Mouse (Mus musculus) liver, embryonic 16.5 days (tissue): ENCODE results near the gene Aadat. TPM values are rescaled to one million over a fixed set of nuclear protein-coding genes. Genes with fewer than 3 reads are reported as not detected.
"Not testable (repeated sequence)": the region's sequence is repeated elsewhere in the genome, so short reads cannot be mapped to it uniquely, and the experiment has no call there.

Source experiments
- ATAC-seq: fragments of 200-750 bp; cut with Nextera tagmentation; 2 replicates; pipeline ENCODE4 v1.8.0; 2017; ENCODE audit warnings: low read depth, mild to moderate bottlenecking, moderate number of reproducible peaks, moderate library complexity
- H3K27ac ChIP-seq: fragments of 300-500 bp; sonication (generic); 2 replicates; pipeline ENCODE4 v1.5.1; 2014; ENCODE audit warnings: mild to moderate bottlenecking, low read length
- H3K27me3 ChIP-seq: fragments of 300-500 bp; sonication (generic); 2 replicates; pipeline ENCODE4 v1.6.1; 2014; ENCODE audit warnings: low read depth, low read length, mixed read lengths; ENCODE audit not compliant: control insufficient read depth, insufficient read depth
- H3K36me3 ChIP-seq: fragments of 300-500 bp; sonication (generic); 2 replicates; pipeline ENCODE4 v1.6.1; 2014; ENCODE audit warnings: mild to moderate bottlenecking; ENCODE audit not compliant: control insufficient read depth, insufficient read depth
- H3K4me1 ChIP-seq: fragments of 300-500 bp; sonication (generic); 2 replicates; pipeline ENCODE4 v1.6.1; 2014; ENCODE audit warnings: low read depth, low read length, mixed read lengths; ENCODE audit not compliant: control insufficient read depth
- H3K4me2 ChIP-seq: fragments of 300-500 bp; sonication (generic); 2 replicates; pipeline ENCODE4 v1.6.1; 2014; ENCODE audit warnings: low read depth, low read length, mixed read lengths
- H3K4me3 ChIP-seq: fragments of 300-500 bp; sonication (generic); 2 replicates; pipeline ENCODE4 v1.5.1; 2014; ENCODE audit warnings: low read depth, mild to moderate bottlenecking, low read length
- H3K9ac ChIP-seq: fragments of 300-500 bp; sonication (generic); 2 replicates; pipeline ENCODE4 v1.6.1; 2014; ENCODE audit warnings: low read depth, low read length
- H3K9me3 ChIP-seq: fragments of 300-500 bp; sonication (generic); replicated peaks from 2 replicates; pipeline ENCODE4 v1.6.1; 2016; ENCODE audit warnings: low read length; ENCODE audit not compliant: control insufficient read depth
- WGBS: fragments of 180-500 bp; shearing (Covaris S2); extraction: QIAGEN DNeasy Blood & Tissue Kit; methylation state at CpG from one replicate; pipeline ENCODE4 v1.1.7; 2014; ENCODE audit not compliant: insufficient replicate concordance; 5-methylcytosine and 5-hydroxymethylcytosine counted together
- polyA plus RNA-seq: library from polyadenylated mRNA; unstranded; fragments of >200 nt; fragmentation: Nextera tagmentation; extraction: Ambion mirVana; gene quantifications from 2 replicates; pipeline ENCODE4 v1.2.1, GENCODE M21; 2015

The Aadat gene
- polyA plus RNA-seq: 11.5 and 13.1 TPM in 2 replicates

DNA sequence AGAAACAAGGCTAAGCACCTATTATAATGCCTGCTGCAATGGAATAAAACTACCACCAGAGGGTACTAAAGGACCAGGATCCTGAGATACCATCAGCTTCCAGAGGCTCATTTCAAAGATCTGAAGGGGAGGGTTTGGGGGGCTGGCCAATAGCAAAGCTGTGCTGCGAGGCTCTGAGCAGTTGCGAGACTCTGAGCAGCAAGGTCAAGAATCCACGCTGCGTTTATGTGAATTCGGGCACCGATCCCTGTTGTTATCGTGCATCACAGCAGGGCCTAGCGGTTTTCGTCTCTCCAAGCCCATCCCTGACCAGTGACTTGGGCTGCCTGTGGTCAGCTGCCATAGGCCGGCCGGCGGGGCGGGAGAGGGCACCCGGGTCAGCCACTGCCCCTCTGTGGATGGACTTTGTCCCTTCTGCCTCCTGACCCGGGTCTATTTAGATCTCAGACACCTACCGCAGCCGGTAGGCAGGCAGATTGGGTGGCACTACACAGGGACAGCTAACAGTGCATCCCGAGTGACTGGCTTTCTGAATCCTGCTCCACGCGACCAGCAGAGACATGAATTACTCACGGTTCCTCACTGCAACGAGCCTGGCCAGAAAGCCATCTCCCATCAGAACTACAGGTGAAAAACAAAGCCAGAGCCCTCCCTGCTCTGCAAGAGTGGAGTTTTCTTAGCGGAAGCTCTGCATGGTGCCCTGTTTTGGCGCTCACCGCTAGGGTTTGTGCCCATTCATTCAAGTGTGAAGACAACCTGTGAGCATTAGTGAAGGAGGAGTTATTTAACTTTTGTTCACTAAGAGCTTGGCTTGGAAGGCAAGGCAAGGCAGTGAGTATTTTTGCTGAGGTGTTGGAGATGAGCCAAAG, at the start of gene Aadat:
Gene Aadat (plus strand): TSS at position 280 of the 869 bp plus-strand sequence.
- 3% methylated on average over 25 of the region's 25 CpGs for WGBS
- Histone ChIP-seq H3K4me2 (peak within 1 kb of the TSS; percentile 56), H3K9ac (peak within 1 kb of the TSS; percentile 31; the same call in 1 of the 2 replicates), H3K9me3 (no peaks in the 10 kb centered on the region), H3K4me3 (peak within 1 kb of the TSS; percentile 48), H3K4me1 (no peaks in the 10 kb centered on the region), H3K36me3 (no peaks in the 10 kb centered on the region), H3K27ac (peak within 1 kb of the TSS; percentile 50; the same call in 1 of the 2 replicates), H3K27me3 (no peaks in the 10 kb centered on the region)
- peak; percentile 97 for ATAC-seq

GRCm38 (mm10) chr8:60466686-60467335, 38.9 kb upstream of the Aadat start:
- Histone ChIP-seq H3K4me1 (no peaks in the 10 kb centered on the region), H3K4me3 (no peak overlapping the region), H3K9ac (no peak overlapping the region), H3K27ac (no peak overlapping the region), H3K27me3 (no peaks in the 10 kb centered on the region), H3K36me3 (no peaks in the 10 kb centered on the region), H3K9me3 (peaks cover 3% of the 10 kb centered on the region; the same call in 1 of the 2 replicates), H3K4me2 (no peak overlapping the region)
- ATAC-seq: no peak
- 30% methylated on average over 15 of the region's 15 CpGs for WGBS

DNA sequence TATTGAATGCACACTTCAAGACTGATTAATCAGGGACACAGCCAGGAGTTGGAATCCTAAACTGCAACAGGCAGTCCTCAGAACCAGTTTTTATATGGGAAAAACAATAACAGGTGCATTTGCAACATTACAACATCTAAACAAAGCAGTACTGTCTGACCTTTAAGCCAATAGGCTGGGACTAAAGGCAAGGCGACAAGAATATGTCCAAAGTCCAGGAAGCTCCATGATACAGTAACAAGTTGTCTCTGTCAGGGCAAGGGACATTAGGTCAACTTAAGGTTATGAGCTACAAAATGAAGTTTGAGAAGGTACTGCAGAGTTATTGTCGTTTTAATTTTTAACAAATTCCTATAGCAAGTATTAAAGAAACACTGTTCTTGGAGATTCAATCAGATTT, 15.6 kb upstream of the Aadat start:
- no peak overlapping the region for H3K27ac ChIP-seq
- no peaks in the 10 kb centered on the region for H3K9me3 ChIP-seq
- H3K36me3 ChIP-seq: no peaks in the 10 kb centered on the region
- H3K27me3 ChIP-seq: no peaks in the 10 kb centered on the region
- 46% methylated on average over 2 of the region's 2 CpGs for WGBS
- no peak overlapping the region for H3K4me2 ChIP-seq
- H3K9ac ChIP-seq: no peak overlapping the region
- no peak for ATAC-seq
- H3K4me3 ChIP-seq: no peak overlapping the region
- no peaks in the 10 kb centered on the region for H3K4me1 ChIP-seq

DNA sequence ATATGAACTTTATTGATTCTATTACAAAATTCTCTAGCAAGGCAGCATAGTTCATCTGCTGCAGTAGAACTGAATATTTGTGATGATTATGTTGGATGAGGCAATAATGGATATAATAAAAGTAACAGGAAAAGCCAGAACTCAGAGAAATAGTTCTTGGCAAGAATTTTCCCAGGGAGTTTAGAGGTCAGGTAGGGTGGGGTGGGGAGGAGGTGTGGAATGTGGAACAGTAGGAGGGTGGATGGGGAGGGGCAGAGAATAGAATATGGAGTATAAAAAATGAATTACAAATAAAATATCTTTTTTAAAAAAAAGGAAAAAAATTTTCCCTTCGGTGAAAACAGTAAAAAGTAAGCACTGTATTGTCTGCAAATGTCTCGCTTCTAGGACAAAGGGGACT, 13.9 kb upstream of the Aadat start:
- Histone ChIP-seq H3K9me3 (no peaks in the 10 kb centered on the region), H3K4me3 (no peak overlapping the region), H3K9ac (no peak overlapping the region), H3K27ac (no peak overlapping the region), H3K4me1 (no peaks in the 10 kb centered on the region), H3K27me3 (no peaks in the 10 kb centered on the region), H3K36me3 (no peaks in the 10 kb centered on the region), H3K4me2 (no peak overlapping the region)
- ATAC-seq: no peak
- WGBS: 61% methylated on average over 2 of the region's 2 CpGs

GRCm38 (mm10) chr8:60492471-60492870, 13.3 kb upstream of the Aadat start:
- Histone ChIP-seq H3K9ac (no peak overlapping the region), H3K4me1 (no peaks in the 10 kb centered on the region), H3K4me2 (no peak overlapping the region), H3K9me3 (no peaks in the 10 kb centered on the region), H3K27me3 (no peaks in the 10 kb centered on the region), H3K36me3 (no peaks in the 10 kb centered on the region), H3K4me3 (no peak overlapping the region), H3K27ac (no peak overlapping the region)
- ATAC-seq: no peak
- 47% methylated on average over 3 of the region's 3 CpGs for WGBS

DNA sequence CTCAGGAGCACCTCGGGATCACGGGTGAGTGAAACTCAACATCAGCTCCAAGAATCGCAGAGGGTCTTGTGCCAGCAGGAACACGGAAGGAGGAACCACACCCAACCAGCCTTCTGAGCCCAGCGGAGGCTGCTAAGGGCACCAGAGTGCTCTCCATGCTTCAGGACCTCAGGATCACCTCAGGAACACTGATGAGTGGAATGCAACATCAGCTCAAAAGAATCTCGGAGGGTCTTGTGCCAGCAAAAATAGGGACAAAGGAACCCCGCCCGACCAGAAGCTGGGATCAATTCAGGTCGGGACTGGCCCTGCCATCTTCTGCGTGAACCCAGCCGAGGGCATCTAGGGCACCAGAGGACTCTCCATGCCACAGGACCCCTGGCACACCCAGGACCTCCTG, 11.1 kb upstream of the Aadat start:
- Histone ChIP-seq H3K4me1 (no peaks in the 10 kb centered on the region), H3K9ac (no peak overlapping the region), H3K4me3 (no peak overlapping the region), H3K27me3 (no peaks in the 10 kb centered on the region), H3K36me3 (no peaks in the 10 kb centered on the region), H3K4me2 (no peak overlapping the region), H3K9me3 (no peaks in the 10 kb centered on the region), H3K27ac (no peak overlapping the region)
- WGBS: 64% methylated on average over 11 of the region's 11 CpGs
- no peak for ATAC-seq

GRCm38 (mm10) chr8:60495046-60495445, 10.7 kb upstream of the Aadat start:
- not testable (repeated sequence) for H3K27ac ChIP-seq, H3K9ac ChIP-seq, H3K36me3 ChIP-seq, H3K27me3 ChIP-seq, H3K4me1 ChIP-seq, ATAC-seq, H3K9me3 ChIP-seq, H3K4me3 ChIP-seq, H3K4me2 ChIP-seq
- 52% methylated on average over 2 of the region's 2 CpGs for WGBS

GRCm38 (mm10) chr8:60503098-60503497, 2.6 kb upstream of the Aadat start, which contains the start of gene Gm10283:
Gene Gm10283 (minus strand): TSS chr8:60503198.
- 43% methylated on average over 2 of the region's 2 CpGs for WGBS
- H3K4me2 ChIP-seq: no peak within 1 kb of the TSS
- no peaks in the 10 kb centered on the region for H3K4me1 ChIP-seq
- H3K9me3 ChIP-seq: no peaks in the 10 kb centered on the region
- no peaks in the 10 kb centered on the region for H3K36me3 ChIP-seq
- no peak within 1 kb of the TSS for H3K27ac ChIP-seq
- no peak within 1 kb of the TSS for H3K4me3 ChIP-seq
- ATAC-seq: no peak
- no peak within 1 kb of the TSS for H3K9ac ChIP-seq
- no peaks in the 10 kb centered on the region for H3K27me3 ChIP-seq

DNA sequence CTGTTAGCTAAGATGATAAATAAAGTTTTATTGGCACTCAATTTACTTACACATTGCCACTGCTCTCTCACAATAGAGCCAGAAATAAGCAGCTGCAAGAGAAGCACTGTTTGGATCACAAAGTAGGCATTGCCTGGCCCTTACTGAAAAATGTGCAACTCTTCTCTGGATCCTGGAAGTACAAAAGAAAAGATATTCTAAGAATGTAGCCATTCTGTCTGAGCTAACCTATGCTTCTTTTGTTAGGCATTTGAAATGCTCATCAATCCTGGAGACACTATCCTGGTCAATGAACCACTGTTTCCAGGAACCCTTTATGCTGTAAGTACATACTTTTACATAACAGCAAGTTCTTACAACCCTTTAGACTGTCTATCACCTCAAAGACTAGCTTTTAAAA, 12.6 kb downstream of the Aadat start:
- H3K36me3 ChIP-seq: no peaks in the 10 kb centered on the region
- no peaks in the 10 kb centered on the region for H3K9me3 ChIP-seq
- no peaks in the 10 kb centered on the region for H3K27me3 ChIP-seq
- no peak for ATAC-seq
- no peak overlapping the region for H3K4me3 ChIP-seq
- H3K9ac ChIP-seq: no peak overlapping the region
- H3K4me1 ChIP-seq: no peaks in the 10 kb centered on the region
- no peak overlapping the region for H3K4me2 ChIP-seq
- no peak overlapping the region for H3K27ac ChIP-seq
